Mouse (Mus musculus): Measurements from ENCODE around the gene Ano10. TPM values are rescaled to one million over a fixed set of nuclear protein-coding genes. Genes with fewer than 3 reads are reported as not detected.
"Not testable (repeated sequence)": the region's sequence is repeated elsewhere in the genome, so short reads cannot be mapped to it uniquely, and the experiment has no call there.

Gene Ano10
- total RNA-seq, 2 experiments from 2014 or later, result 27.1 to 28.1 TPM

- intact Hi-C loops (cut with DNase I), result no loop called here
Measured at GRCm38 (mm10) chr9:122177256-122178220, 116.7 kb downstream of the Ano10 start.

GRCm38 (mm10) chr9:122174723-122175122 lies 119.5 kb downstream of the Ano10 start:
- DNase-seq (ENCODE audit: low spot score in 2 of 2), result no peak
- intact Hi-C loops (cut with DNase I), result no loop called here

More at GRCm38 (mm10) chr9:122177256-122178220, 116.7 kb downstream of the Ano10 start:
- DNase-seq (ENCODE audit: low spot score in 2 of 2), result no peak

GRCm38 (mm10) chr9:122173405-122174233 lies 120.6 kb downstream of the Ano10 start:
- intact Hi-C loops (cut with DNase I), result no loop called here

GRCm38 (mm10) chr9:122172612-122173186 lies 121.5 kb downstream of the Ano10 start:
- intact Hi-C loops (cut with DNase I), result no loop called here

More at GRCm38 (mm10) chr9:122173405-122174233, 120.6 kb downstream of the Ano10 start:
- DNase-seq (ENCODE audit: low spot score in 2 of 2), result no peak

GRCm38 (mm10) chr9:122169901-122170300 lies 124.3 kb downstream of the Ano10 start:
- DNase-seq (ENCODE audit: low spot score in 2 of 2), result no peak
- intact Hi-C loops (cut with DNase I), result no loop called here

More at GRCm38 (mm10) chr9:122172612-122173186, 121.5 kb downstream of the Ano10 start:
- no peak for DNase-seq (ENCODE audit: low spot score in 2 of 2)

GRCm38 (mm10) chr9:122167719-122168118 lies 126.5 kb downstream of the Ano10 start:
- DNase-seq (ENCODE audit: low spot score in 2 of 2); intact Hi-C loops (cut with DNase I): not testable (repeated sequence)

- DNase-seq (ENCODE audit: low spot score in 2 of 2), result no peak
- intact Hi-C loops (cut with DNase I), result no loop called here
Measured at GRCm38 (mm10) chr9:122164535-122164934, 129.7 kb downstream of the Ano10 start.

- DNase-seq (ENCODE audit: low spot score in 2 of 2), result peak in 1 of 2 experiments; percentile 71
- intact Hi-C loops (cut with DNase I), result no loop called here
Measured at GRCm38 (mm10) chr9:122157079-122157441, 137.2 kb downstream of the Ano10 start.

GRCm38 (mm10) chr9:122156389-122157078 lies 137.7 kb downstream of the Ano10 start:
- intact Hi-C loops (cut with DNase I), result no loop called here
- no peak for DNase-seq (ENCODE audit: low spot score in 2 of 2)

GRCm38 (mm10) chr9:122155193-122155592 lies 139.0 kb downstream of the Ano10 start:
- no peak for DNase-seq (ENCODE audit: low spot score in 2 of 2)

GRCm38 (mm10) chr9:122153436-122153835 lies 140.8 kb downstream of the Ano10 start:
- DNase-seq (ENCODE audit: low spot score in 2 of 2), result no peak
- intact Hi-C loops (cut with DNase I), result no loop called here

More at GRCm38 (mm10) chr9:122155193-122155592, 139.0 kb downstream of the Ano10 start:
- intact Hi-C loops (cut with DNase I), result no loop called here

- intact Hi-C loops (cut with DNase I), result no loop called here
Measured at GRCm38 (mm10) chr9:122152501-122152900, 141.7 kb downstream of the Ano10 start.

GRCm38 (mm10) chr9:122152063-122152462 lies 142.2 kb downstream of the Ano10 start:
- DNase-seq (ENCODE audit: low spot score in 2 of 2), result no peak
- intact Hi-C loops (cut with DNase I), result no loop called here

More at GRCm38 (mm10) chr9:122152501-122152900, 141.7 kb downstream of the Ano10 start:
- DNase-seq (ENCODE audit: low spot score in 2 of 2), result no peak

- DNase-seq (ENCODE audit: low spot score in 2 of 2), result no peak
- intact Hi-C loops (cut with DNase I), result no loop called here
Measured at GRCm38 (mm10) chr9:122149997-122150826, 144.0 kb downstream of the Ano10 start.

GRCm38 (mm10) chr9:122148356-122148755 lies 145.9 kb downstream of the Ano10 start:
- no peak for DNase-seq (ENCODE audit: low spot score in 2 of 2)
- intact Hi-C loops (cut with DNase I), result no loop called here

- DNase-seq (ENCODE audit: low spot score in 2 of 2), result no peak
- intact Hi-C loops (cut with DNase I), result no loop called here
Measured at GRCm38 (mm10) chr9:122146124-122146870, 147.9 kb downstream of the Ano10 start.

GRCm38 (mm10) chr9:122145677-122146076 lies 148.5 kb downstream of the Ano10 start:
- intact Hi-C loops (cut with DNase I), result no loop called here
- no peak for DNase-seq (ENCODE audit: low spot score in 2 of 2)

- no peak for DNase-seq (ENCODE audit: low spot score in 2 of 2)
- intact Hi-C loops (cut with DNase I), result no loop called here
Measured at GRCm38 (mm10) chr9:122144776-122145175, 149.4 kb downstream of the Ano10 start.
